Mouse (Mus musculus) ZHBTc4 (cell line): ENCODE measurements at regions not wholly inside any gene's neighbourhood (a gene's known extent, or its start where the extent isn't known, plus 50 kb on each side); places are given as distances from the start of the nearest gene placed in this dataset.

Experiments
- DNase-seq: peaks from one replicate; pipeline ENCODE4 v3.0.0-alpha.2; 2011; ENCODE audit warnings: low read depth, low spot score

GRCm38 (mm10) chr1:42755958-42756357 lies 60.4 kb downstream of the Pou3f3 start:
- no peak for DNase-seq

GRCm38 (mm10) chr1:42756497-42756896 lies 60.9 kb downstream of the Pou3f3 start:
- DNase-seq: no peak

- no peak for DNase-seq
Measured at GRCm38 (mm10) chr1:42763447-42763846, 67.9 kb downstream of the Pou3f3 start.

- DNase-seq: no peak
Measured at GRCm38 (mm10) chr1:42764048-42764447, 68.5 kb downstream of the Pou3f3 start.

GRCm38 (mm10) chr1:42770085-42770484 lies 74.5 kb downstream of the Pou3f3 start:
- no peak for DNase-seq

- DNase-seq: no peak
Measured at GRCm38 (mm10) chr1:42772000-42772399, 76.4 kb downstream of the Pou3f3 start.

- peak; percentile 9 for DNase-seq
Measured at GRCm38 (mm10) chr1:42773851-42774464, 77.1 kb upstream of the Mrps9 start.

- no peak for DNase-seq
Measured at GRCm38 (mm10) chr1:42774971-42775892, 75.8 kb upstream of the Mrps9 start.

GRCm38 (mm10) chr1:42775893-42776287 lies 75.1 kb upstream of the Mrps9 start:
- DNase-seq: no peak

GRCm38 (mm10) chr1:42777416-42777815 lies 73.6 kb upstream of the Mrps9 start:
- no peak for DNase-seq

- DNase-seq: peak; percentile 22
Measured at GRCm38 (mm10) chr1:42779761-42780160, 71.3 kb upstream of the Mrps9 start.

- DNase-seq: no peak
Measured at GRCm38 (mm10) chr1:42780266-42780665, 70.8 kb upstream of the Mrps9 start.

GRCm38 (mm10) chr1:42781533-42781932 lies 69.5 kb upstream of the Mrps9 start:
- DNase-seq: no peak

- no peak for DNase-seq
Measured at GRCm38 (mm10) chr1:42783072-42783672, 67.9 kb upstream of the Mrps9 start.

- DNase-seq: no peak
Measured at GRCm38 (mm10) chr1:42787240-42787639, 63.8 kb upstream of the Mrps9 start.

GRCm38 (mm10) chr1:42788413-42788812 lies 62.6 kb upstream of the Mrps9 start:
- DNase-seq: no peak
